Mouse (Mus musculus): ENCODE data around the gene Tet3. TPM values are rescaled to one million over a fixed set of nuclear protein-coding genes. Genes with fewer than 3 reads are reported as not detected.
A peak's percentile ranks its signal among the peaks of the same experiment; 100 is the strongest.

Gene Tet3
- polyA plus RNA-seq, 1 experiment from 2014 or later, result 30.5 TPM

- H3K27me3 ChIP-seq (replicated peaks; ENCODE audit: insufficient read depth, low read length), result no peaks in the 10 kb centered on the region
- TF ChIP-seq CTCF (IDR thresholded peaks at IDR 0.05) (no peak), EP300 (IDR thresholded peaks at IDR 0.05) (no peak)
- H3K4me1 ChIP-seq (ENCODE audit: insufficient read depth, low read depth, low read length), result no peaks in the 10 kb centered on the region
- ATAC-seq, result no peak
- H3K4me2 ChIP-seq (replicated peaks; ENCODE audit: low read depth, low read length), result no peak overlapping the region
- no peak for DNase-seq (ENCODE audit: low spot score)
- H3K9me3 ChIP-seq (ENCODE audit: low read length), result no peaks in the 10 kb centered on the region
- WGBS, result 86% methylated on average over 21 of the region's 21 CpGs
- H3K9ac ChIP-seq (replicated peaks; ENCODE audit: low read depth), result no peak overlapping the region
- no peak overlapping the region for H3K27ac ChIP-seq (ENCODE audit: low read length)
- peaks cover 77% of the 10 kb centered on the region for H3K36me3 ChIP-seq (ENCODE audit: insufficient read depth, low read length)
- H3K4me3 ChIP-seq (ENCODE audit: low read depth, low read length), result no peak overlapping the region
Observed at GRCm38 (mm10) chr6:83370316-83370965, 88.4 kb downstream of the Tet3 start.

GRCm38 (mm10) chr6:83363075-83363474 lies 95.8 kb downstream of the Tet3 start:
- ATAC-seq (no peak), DNase-seq (ENCODE audit: low spot score) (no peak)
- no peak overlapping the region for H3K4me2 ChIP-seq (replicated peaks; ENCODE audit: low read depth, low read length)
- peaks cover 17% of the 10 kb centered on the region for H3K36me3 ChIP-seq (ENCODE audit: insufficient read depth, low read length)
- no peak overlapping the region for H3K27ac ChIP-seq (ENCODE audit: low read length)
- H3K9me3 ChIP-seq (ENCODE audit: low read length), result no peaks in the 10 kb centered on the region
- no peaks in the 10 kb centered on the region for H3K27me3 ChIP-seq (replicated peaks; ENCODE audit: insufficient read depth, low read length)
- TF ChIP-seq CTCF (IDR thresholded peaks at IDR 0.05), result no peak
- TF ChIP-seq EP300 (IDR thresholded peaks at IDR 0.05), result no peak
- 82% methylated on average over 12 of the region's 12 CpGs for WGBS
- no peak overlapping the region for H3K9ac ChIP-seq (replicated peaks; ENCODE audit: low read depth)
- no peak overlapping the region for H3K4me3 ChIP-seq (ENCODE audit: low read depth, low read length)
- H3K4me1 ChIP-seq (ENCODE audit: insufficient read depth, low read depth, low read length), result no peaks in the 10 kb centered on the region

DNA sequence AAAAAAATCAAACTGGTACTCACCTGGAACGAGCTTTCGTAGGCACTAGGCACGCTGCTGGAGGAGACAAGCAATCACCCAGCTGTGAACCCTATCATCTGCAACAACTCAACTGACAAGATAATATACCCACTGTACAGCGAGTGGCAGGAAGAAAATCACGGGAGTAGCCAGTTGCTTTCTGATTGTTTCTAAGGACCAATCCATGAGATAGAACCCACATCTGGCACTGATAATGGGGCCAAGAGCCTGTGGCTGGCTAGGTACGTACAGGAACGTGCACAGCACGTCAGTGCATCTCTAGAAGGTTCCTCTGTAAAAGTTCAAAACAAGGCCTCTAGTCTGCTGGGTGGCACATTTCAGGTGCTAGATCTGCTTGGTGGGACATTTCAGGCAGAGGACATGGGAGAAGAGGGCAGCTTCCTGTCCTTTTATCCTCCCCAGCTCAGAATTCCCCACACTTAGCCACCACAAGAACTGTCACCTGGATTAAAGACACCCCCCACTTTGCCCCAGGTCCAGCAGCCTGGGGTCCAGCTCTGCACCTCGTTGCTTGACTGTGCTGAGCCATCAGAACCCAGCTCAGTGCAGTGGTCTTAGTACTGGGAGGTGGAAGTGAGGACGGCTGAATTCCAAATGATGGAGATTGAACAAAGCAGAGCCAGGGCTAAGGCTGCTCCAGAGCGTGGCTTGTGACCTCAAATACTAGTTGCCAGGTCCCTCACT lies 97.2 kb downstream of the Tet3 start:
- no peak overlapping the region for H3K9ac ChIP-seq (replicated peaks; ENCODE audit: low read depth)
- ATAC-seq, result no peak
- H3K27me3 ChIP-seq (replicated peaks; ENCODE audit: insufficient read depth, low read length), result no peaks in the 10 kb centered on the region
- H3K27ac ChIP-seq (ENCODE audit: low read length), result no peak overlapping the region
- 87% methylated on average over 11 of the region's 11 CpGs for WGBS
- TF ChIP-seq EP300 (IDR thresholded peaks at IDR 0.05), result no peak
- no peak for TF ChIP-seq CTCF (IDR thresholded peaks at IDR 0.05)
- H3K9me3 ChIP-seq (ENCODE audit: low read length), result no peaks in the 10 kb centered on the region
- H3K4me1 ChIP-seq (ENCODE audit: insufficient read depth, low read depth, low read length), result no peaks in the 10 kb centered on the region
- no peak overlapping the region for H3K4me3 ChIP-seq (ENCODE audit: low read depth, low read length)
- no peak overlapping the region for H3K4me2 ChIP-seq (replicated peaks; ENCODE audit: low read depth, low read length)
- 0 out of 2 replicates have a peak, but pooled peaks cover 4% of the 10 kb centered on the region for H3K36me3 ChIP-seq (ENCODE audit: insufficient read depth, low read length)
- no peak for DNase-seq (ENCODE audit: low spot score)

GRCm38 (mm10) chr6:83357436-83357835 lies 101.4 kb downstream of the Tet3 start:
- Histone ChIP-seq H3K9ac (replicated peaks; ENCODE audit: low read depth) (no peak overlapping the region), H3K27ac (ENCODE audit: low read length) (no peak overlapping the region), H3K4me3 (ENCODE audit: low read depth, low read length) (no peak overlapping the region), H3K4me2 (replicated peaks; ENCODE audit: low read depth, low read length) (no peak overlapping the region), H3K9me3 (ENCODE audit: low read length) (no peaks in the 10 kb centered on the region), H3K4me1 (ENCODE audit: insufficient read depth, low read depth, low read length) (no peaks in the 10 kb centered on the region), H3K27me3 (replicated peaks; ENCODE audit: insufficient read depth, low read length) (no peaks in the 10 kb centered on the region), H3K36me3 (ENCODE audit: insufficient read depth, low read length) (peaks cover 13% of the 10 kb centered on the region; the same call in 1 of the 2 replicates)
- ATAC-seq (no peak), DNase-seq (ENCODE audit: low spot score) (no peak)
- no peak for TF ChIP-seq EP300 (IDR thresholded peaks at IDR 0.05)
- no peak for TF ChIP-seq CTCF (IDR thresholded peaks at IDR 0.05)
- 86% methylated on average over 10 of the region's 10 CpGs for WGBS

DNA sequence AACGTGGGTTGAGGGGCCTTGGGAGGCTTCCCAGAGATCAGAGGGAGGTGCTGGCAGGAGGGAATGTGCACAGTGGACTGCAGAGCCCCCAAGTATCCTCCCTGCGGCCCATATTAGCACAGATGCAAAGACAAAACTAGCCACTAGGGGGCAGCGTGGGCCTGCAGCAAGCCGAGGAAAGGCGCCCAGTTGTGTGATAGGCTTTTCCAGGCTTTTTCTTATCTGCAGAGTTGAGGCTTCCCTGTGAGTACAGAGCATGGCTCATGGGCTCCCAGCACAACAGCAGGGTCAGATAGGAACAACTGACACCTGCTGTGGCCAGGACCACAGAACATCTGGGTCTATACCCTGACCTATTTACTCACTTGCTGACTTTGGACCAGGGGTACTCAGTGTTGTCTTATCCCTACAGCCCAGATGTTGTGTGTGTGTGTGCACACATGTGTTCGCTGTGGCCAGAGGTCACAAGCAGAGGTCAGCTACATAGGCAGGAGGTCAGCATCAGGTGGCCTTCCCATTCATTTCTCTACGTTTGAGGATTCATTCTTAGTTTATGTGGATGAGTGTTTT lies 102.2 kb downstream of the Tet3 start:
- ATAC-seq (peak; percentile 66), DNase-seq (ENCODE audit: low spot score) (peak; percentile 87)
- Histone ChIP-seq H3K27me3 (replicated peaks; ENCODE audit: insufficient read depth, low read length) (no peaks in the 10 kb centered on the region), H3K27ac (ENCODE audit: low read length) (no peak overlapping the region), H3K4me3 (ENCODE audit: low read depth, low read length) (no peak overlapping the region), H3K9ac (replicated peaks; ENCODE audit: low read depth) (no peak overlapping the region), H3K36me3 (ENCODE audit: insufficient read depth, low read length) (peaks cover 13% of the 10 kb centered on the region; the same call in 1 of the 2 replicates), H3K4me1 (ENCODE audit: insufficient read depth, low read depth, low read length) (no peaks in the 10 kb centered on the region), H3K9me3 (ENCODE audit: low read length) (no peaks in the 10 kb centered on the region), H3K4me2 (replicated peaks; ENCODE audit: low read depth, low read length) (no peak overlapping the region)
- TF ChIP-seq CTCF (IDR thresholded peaks at IDR 0.05) (peak; percentile 100), EP300 (IDR thresholded peaks at IDR 0.05) (no peak)
- 27% methylated on average over 7 of the region's 7 CpGs for WGBS
